Mouse (Mus musculus): ENCODE measurements around the gene Gamt. TPM values are rescaled to one million over a fixed set of nuclear protein-coding genes. Genes with fewer than 3 reads are reported as not detected.

The Gamt gene
- total RNA-seq (2021) (100 to 1,000 TPM; 246 to 281 TPM), polyA plus RNA-seq (2012; rRNA removed) (820 and 833 TPM in 2 replicates)
- long read RNA-seq, transcript Gamt-202 (6 exons, 988 nt) = major isoform, 150 of 210 reads
- long read RNA-seq, transcript Gamt-201 (6 exons, 979 nt) = minor isoform, 6 of 210 reads
- long read RNA-seq, partial matches to known transcripts = 42 of 210 reads
- long read RNA-seq, other reads (novel, unspliced or antisense) = 9 of 210 reads

DNA sequence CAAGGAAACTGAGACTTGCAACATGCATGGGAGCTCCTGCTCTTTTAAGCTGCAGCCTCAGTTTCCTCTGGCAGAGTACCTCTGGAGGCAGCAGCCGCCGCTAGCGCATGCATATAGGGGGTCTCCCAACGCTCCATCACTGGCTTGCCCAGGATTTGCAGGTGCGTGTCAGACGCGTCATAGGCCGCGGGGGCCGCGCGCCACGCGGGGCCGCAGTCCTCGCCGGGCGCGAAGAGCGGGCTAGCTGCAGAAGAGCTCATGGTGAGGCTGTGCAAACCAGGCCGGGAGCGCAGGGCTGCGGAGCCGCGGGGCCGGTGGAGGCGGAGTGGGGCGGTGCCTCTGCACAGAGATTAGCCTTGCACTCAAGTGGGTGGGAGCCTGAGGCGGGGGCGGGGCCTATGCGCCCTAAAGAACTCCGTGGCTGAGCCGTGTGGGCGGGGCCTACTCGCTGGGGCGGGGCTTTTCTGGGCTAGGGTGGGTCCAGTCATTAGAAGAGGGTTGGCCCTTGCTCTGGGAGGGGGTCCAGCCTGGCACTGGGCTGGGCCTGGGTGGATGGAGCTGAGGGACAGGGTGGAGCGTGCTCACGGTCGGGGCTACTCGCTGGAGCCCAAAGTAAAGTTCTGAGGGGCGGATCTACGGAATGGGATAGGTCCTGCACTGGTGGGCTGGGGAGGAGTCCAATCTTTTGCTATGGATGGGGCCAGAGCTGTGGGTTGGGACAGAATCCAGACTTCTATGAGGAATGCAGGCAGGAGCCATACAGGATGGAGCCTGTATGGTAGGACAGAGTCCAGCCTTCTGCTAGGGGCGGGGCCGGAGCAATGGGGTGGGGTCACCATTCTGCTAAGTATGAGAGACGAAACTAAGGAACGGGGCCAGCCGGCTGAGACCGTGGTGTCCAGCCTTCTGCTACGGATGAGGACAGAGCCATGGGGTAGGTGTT, at the start of gene Gamt, which contains the start of gene Dazap1:
Gene Gamt (minus strand): TSS at position 371 of the 943 bp plus-strand sequence.
Gene Dazap1 (plus strand): TSS at position 845 of the 943 bp plus-strand sequence.
- peak; percentile 99 for DNase-seq

DNA sequence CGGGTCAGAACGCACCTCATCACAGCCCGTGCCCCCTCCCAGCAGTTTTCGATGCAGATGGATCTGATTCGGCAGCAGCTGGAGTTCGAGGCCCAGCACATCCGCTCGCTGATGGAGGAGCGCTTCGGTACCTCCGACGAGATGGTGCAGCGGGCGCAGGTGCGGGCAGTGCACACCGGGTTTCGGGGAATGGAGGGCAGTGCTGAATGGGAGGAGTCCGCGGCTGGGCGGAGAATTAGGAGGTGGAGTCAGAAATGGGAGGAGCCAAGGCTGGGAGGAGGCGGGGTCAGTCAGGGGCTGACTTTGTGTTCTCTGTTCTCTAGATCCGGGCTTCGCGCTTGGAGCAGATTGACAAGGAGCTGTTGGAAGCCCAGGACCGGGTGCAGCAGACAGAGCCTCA, 44.0 kb upstream of the Gamt start:
- no peak for DNase-seq

DNA sequence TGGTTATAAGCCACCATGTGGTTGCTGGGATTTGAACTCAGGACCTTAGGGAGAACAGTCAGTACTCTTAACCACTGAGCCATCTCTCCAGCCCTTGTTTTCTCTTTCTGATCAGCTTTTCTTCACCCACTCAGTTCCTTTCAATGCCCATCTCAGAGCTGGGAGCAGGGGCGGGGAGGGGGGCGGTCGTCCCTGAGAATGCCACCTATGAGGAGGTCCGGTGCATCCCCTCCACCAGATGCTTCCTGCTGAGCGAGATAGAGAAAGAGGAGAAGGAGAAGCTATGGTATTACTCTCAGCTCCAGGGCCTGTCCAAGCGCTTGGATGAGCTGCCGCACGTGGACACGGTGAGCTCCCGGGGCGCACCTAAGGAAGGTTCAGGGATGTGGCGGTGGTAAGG, 43.6 kb upstream of the Gamt start:
- no peak for DNase-seq

DNA sequence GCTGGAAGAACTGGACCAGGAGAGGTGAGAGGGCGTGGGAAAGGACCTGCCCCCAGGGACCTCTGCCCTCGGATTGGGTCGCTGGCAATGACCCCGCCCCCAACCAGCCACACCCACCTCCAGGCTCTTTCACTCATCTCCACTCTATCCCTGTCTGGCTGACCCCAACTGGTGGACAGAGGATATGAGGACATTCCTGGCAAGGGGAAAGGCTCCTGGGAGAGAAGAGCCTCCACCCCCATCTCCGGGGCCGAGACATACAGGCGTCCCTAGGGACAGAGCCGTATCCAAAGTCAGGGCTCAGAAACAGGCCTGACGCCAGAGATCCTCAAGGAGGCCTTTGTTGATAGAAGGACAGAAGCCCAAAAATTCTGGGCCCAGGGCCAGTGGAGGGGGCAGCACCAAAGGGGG, 41.7 kb upstream of the Gamt start:
- DNase-seq = peak; percentile 78

DNA sequence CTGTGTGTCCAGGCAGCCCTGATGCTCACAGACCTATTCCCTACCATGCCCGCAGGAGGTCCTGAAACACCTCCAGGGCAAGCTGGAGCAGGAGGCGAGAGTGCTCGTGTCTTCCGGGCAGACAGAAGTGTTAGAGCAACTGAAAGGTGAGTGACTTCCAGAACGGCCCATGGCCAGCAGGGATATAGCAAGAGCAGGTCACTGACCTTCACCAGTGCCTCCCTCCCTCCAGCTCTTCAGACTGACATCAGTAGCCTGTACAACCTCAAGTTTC, 41.2 kb upstream of the Gamt start:
- DNase-seq = no peak

DNA sequence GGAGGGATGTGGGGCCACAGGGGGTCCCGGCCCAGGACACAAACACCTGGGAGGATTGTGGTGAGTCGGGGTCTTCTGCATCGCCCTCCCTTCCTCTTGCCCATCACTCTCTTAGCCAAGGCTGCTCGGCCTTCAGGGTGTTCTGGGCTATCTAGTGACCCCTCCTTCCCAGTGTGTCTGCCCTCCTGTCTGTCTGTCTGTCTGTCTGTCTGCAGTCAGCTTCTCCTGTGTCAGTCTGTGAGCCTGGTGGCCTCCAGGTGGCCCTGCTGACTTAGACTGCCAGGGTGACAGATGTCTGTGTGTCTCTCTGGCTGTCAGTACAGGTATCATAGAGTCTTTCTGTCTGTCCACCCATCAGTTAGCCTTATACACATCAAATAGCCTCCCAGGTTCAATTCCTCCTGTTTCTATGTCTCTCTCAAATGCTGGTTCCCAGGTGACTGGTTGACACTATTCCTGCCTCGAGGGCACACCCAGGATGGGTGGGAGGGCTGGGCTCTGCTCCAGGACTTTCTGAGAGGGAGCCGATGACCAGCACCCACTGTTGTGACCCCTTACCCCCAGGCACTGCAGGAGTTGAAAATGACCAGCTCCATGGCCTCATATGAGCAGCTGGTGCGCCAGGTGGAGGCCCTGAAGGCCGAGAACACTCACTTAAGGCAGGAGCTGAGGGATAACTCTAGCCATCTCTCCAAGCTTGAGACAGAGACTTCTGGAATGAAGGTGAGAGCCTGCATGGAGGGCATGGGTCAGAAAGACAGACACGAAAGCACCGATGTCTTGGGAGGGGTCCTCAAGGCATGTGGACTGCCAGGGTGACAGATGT, 40.7 kb upstream of the Gamt start:
- DNase-seq = no peak

DNA sequence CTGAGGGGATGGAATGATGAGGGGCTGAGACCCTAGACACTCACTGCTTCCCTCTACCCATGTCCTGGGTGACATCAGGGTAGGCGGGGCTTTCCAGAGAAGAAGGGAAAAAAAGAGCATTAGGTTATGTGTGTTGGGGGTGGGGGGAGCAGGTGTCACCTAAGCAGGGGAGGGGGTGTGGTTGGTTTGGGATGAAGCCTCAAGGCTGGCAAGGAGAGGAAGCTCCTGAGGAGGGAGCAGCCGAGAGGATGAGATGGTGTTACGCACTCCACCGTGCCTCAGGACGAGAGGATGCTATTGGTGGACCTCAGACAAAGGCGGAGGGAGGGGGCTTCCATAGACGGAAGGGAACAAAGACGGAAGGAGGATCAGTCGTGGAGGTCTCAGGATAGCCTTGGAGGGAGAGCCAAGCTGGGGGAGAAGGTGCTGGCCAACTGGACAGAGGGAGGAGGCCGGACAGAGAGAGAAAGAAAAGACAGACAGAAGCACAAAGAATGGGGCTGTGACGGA, 39.9 kb upstream of the Gamt start:
- DNase-seq = no peak

DNA sequence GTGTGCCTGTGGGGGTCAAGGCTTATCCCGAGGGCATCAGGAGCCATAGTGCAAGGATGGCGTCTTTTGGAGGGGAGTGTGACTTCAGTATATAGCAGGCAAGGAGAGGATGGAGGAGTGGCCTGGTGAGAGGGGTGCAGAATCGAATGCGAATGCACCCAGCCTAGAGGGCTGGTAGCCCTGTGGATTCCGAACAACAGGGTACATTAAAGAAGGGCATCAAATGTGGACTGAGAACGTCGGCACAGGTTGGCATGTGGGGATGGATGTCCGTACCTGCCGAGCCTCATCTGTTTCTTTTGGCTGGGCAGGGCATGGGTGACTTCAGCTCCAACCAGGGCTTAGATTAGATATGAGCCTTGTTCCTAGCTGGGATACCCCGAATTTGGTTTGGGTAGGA, 39.0 kb upstream of the Gamt start:
- no peak for DNase-seq

DNA sequence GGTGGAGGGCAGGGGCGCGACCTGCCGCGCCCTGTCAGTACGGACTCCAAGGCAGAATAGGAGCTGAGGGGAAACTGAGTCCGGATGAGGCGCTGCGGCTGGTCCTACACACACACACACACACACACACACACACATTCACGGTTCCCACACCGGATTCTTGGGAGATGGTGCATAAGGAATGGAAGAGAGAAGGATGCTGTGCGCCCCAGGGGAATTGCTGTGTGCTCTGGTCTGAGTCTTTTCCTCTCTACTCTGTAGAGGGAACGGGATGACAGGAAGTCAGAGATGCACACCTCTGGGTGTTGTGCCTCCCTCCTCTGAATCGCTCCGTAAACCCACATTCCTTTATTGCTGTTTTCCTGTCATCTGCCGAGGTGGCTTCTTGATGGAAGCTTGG, 38.5 kb upstream of the Gamt start:
- DNase-seq = no peak

DNA sequence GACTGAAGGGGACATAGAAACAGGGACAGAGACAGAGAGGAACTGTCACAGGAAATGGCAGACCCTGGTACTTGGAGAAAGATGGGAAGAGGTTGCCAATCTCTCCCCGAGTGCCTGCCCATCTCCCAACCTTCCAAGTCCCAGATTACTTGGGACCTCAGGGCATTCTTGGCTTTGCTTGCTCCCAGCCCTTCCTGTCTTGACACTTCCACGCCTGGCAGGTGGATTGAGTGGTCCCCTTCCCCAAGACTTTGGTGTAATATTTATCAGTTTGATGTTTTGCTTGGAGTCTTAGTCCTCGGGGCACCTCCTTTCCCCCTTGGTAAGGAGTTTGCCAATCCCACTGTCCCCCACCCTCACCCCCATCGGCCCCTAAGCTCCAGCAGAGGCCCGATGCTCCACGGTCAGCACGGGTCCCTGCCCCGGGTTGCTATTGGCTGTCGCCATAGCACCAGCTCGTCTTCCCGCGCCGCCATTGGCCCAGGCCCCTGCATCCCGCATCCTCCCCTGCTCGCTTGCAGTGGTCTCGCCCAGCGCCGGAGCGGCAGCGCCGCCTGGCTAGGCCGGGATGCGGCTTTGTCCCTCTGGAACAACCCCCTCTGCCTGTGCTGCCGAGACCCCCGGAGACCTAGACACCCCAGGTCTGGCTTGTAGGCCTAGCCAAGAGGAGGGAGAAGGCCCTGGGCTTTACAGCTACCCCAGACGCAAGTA, 37.9 kb upstream of the Gamt start:
- no peak for DNase-seq

DNA sequence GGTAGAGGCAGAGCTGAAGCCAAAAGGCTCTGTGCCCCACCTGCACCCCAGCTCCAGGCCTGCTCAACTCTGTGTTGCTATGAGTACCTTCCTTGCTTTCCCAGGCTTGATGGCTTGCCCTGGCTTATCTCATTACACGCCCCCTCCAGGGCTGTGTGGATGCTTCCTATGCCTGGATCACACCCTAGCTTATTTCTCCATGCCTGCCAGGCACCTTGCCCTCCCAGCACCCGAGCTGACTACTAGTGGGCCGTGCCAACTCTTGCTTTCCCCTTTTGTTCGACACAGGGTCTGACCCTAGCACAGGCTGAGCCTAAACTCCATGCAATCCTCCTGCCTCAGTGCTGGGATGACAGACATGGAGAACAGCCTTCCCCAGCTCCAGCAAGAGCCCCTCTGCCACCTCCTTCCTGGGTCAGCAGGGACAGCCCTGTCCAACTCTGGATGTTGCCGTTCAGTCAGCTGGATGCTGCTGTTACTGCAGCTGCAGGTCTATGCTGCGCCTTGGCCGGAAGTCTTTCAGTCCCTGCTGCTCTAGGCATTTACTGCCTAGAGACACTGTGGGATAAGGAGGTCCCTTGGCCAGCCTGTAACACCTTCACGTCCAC, 36.8 kb upstream of the Gamt start:
- no peak for DNase-seq

DNA sequence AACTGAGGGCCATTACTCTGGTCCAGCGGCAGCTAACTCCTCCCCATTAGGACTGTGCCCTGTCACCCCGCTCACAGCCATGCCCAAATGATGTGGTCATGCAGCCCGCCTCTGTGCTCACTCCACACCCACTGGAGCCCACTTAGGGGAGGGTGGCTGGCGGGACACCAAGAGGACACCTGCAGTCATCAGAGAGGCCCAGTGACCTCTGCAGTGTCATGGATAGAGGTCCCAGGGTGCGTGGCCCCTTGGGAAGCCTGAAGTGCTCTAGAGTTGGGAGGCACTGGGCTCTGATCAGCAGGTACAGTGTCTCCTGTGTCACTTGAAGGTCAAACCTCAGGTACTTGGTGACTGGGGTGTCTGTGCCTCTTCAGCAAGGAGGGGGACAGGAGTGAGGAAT, 36.0 kb upstream of the Gamt start:
- no peak for DNase-seq

DNA sequence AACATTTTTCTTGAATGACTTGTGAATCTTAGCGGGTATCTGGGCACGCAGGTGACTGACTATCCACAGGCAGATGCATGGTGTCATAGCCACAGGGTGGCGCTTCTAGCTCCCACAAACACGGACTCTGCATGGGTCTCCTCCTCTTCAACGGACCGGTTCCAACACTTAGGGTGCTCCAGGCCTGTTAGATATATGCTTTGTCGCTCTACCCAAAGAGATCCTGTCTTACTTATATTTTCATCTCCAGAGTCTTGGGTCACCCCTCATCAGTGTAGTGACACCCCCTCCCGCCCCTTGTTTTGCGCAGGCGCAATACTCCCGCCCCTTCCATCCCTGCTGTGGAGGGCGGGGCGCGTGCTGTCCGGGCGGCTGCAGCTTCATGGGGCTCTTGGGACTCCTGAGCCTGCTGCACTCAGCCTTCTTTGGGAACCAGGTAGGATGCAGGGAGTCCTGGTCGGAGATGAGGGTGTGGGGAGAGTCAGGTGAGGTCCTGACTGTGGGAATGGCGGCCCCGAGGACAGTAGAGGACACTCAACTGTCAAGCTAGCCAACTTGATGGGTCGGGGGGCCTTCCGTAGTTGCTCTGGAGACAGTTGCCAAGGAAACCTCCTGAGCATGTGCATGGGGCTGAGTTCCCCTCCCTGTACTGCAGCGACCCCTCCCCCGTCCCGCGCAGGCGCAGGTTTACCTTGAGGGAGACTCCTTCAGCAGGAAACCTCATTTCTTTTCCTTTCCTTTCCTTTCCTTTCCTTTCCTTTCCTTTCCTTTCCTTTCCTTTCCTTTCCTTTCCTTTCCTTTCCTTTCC, 35.0 kb upstream of the Gamt start, which contains the start of gene Apc2:
Gene Apc2 (plus strand): TSS at position 360 of the 808 bp plus-strand sequence.
- peak; percentile 84 for DNase-seq

DNA sequence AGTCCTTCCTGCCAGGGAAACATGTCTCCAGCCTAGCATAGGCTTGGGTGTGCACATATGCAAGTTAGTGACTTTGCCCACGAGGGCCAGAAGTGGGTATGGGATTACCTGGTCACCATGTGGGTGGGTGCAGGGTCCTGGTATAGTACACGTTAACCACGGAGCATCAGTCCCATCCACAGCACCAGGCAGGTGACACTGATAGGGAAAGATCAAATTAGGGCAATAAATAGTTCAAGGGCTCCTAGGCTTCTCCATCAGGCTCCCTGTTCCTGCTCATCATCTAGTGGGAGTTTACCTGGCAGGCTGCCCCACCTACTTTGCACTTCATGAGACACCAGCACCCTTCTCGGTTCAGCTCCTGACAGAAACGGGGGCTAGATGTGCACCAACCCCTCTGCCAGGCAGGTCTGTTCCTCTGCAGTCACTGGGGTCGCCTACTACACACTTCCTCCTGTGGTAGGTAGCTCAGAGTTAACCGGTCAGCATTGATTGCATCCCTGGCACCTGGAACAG, 34.0 kb upstream of the Gamt start:
- DNase-seq = no peak

DNA sequence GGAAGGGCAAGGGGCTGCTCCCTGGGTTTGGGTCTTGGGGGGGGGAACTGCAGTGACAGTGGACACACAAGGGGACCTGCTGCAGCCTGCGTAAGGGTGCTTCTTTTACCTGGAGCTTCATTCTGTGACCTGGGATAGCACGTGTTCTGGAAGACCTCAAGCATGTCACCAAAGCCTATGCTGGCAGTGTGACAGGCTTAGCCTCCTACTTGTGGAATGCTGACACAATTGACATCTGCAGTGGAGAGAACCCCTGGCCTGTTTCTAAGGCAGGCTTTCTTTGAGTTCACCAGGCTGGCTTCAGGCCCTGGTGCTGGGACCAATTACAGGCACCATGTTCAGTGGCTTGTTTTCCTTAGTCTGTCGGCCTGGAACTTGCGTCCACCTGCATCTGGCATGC, 33.5 kb upstream of the Gamt start:
- DNase-seq = no peak

DNA sequence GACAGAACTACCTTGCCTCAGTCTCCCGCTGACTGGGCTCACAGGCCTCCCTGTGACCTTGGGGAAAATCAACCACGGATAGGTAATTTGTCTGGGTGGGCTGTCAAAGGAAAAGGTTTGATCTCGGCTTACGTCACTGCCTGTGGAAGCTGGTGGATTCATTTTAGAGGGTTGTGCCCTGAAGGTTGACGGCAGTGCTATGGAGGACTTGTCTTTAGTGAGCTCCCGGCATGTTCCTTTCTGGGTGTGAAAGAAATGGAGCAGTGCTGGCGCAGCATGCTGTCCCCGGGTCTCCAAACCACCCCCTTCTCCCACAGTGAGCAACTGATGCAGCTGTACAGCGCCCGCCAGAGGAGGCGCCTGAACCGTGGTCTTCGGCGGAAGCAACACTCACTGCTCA, 32.5 kb upstream of the Gamt start:
- no peak for DNase-seq

DNA sequence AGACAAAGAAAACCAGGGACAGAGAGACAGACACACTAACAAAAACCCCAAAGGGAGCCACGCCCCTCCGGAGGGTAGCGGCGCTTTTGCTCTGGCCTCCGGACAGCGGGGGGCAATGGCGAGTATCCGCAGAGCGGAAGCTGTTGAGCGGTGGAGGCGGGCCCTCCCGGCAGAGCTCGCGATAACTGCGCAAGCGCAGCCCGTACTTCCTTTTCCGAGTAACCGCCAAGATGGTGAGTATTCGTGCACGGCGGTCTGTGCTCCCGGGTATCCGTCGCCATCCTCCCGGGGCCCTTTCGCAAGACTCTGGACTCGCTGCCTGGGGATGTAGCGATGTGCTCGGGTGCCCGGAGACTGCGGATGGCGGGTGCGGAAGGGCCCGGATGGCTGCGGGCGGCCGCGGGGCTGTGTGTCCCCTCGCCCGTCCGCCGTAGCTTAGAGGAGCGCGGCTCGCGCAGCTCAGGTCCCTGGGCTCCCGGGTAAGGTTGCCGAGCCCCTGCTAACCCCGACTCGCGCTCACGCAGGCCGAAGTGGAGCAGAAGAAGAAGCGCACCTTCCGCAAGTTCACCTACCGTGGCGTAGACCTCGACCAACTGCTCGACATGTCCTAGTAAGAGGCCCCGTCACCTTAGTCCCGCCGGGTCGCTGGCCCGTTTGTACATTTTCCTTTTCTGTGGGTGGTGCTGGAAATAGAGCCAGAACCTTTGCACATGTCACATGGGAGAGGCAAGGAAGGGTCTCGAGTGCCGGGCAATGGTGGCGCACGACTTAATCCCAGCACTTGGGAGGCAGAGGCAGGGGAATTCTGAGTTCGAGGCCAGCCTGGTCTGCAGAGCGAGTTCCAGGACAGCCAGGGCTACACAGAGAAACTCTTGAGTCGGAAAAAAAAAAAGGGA, 31.7 kb upstream of the Gamt start, which contains the start of gene Rps15:
Gene Rps15 (plus strand): TSS at position 203 of the 896 bp plus-strand sequence.
- peak; percentile 95 for DNase-seq

DNA sequence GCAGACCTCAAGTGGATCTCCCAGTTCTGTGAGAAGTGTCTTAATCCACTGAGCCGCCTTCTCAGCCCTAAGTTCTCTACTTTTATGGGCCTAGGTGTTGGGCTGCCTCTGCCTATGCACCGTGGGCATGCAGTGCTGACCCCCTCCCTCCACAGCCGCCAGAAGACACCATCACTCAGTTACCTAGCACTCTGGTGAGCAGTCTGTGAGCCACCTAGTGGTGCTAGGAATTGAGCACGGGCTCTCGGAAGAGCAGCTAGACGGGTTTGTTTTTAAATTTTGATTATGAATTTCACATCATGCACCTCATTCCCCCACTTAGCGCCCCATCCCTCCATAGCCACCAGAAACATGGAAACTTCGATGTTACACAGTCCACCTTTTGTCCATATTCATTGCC, 27.8 kb upstream of the Gamt start:
- no peak for DNase-seq

DNA sequence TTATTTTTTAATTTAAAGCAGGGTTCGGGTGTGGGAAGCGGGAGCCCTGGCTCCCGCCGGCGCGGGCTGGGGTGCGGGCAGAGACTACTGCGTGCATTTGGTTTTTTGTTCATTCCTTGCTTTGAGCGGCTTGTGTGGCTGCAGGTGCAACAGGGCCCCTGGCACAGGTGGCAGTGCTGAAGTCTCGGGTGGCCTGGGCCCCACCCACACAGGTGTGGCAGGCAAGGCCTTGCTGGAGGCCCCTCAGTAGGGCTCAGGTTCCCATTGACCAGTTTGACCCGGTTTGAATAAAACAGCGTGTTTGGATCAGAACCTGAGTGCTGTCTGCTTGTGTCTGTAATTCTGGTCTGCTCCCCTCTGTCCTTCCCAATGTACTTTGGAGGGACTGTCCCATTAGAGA, 27.3 kb upstream of the Gamt start:
- DNase-seq = no peak
